Mouse (Mus musculus) brain, embryonic 14.5 days (tissue): ENCODE measurements at regions not wholly inside any gene's neighbourhood (a gene's known extent, or its start where the extent isn't known, plus 50 kb on each side); places are given as distances from the start of the nearest gene placed in this dataset.

Source experiments
- CTCF ChIP-seq: fragments of 200-500 bp; IDR thresholded peaks from 2 replicates; pipeline ENCODE4 v1.5.1; 2012; ENCODE audit warnings: inconsistent platforms, mild to moderate bottlenecking, moderate library complexity, borderline replicate concordance; ENCODE audit not compliant: insufficient read depth, insufficient read length; ENCODE audit errors: extremely low read depth
- POLR2A ChIP-seq: fragments of 200-500 bp; IDR thresholded peaks from 2 replicates; pipeline ENCODE4 v1.6.1; 2012; ENCODE audit warnings: mild to moderate bottlenecking, inconsistent platforms, borderline replicate concordance; ENCODE audit not compliant: poor library complexity, insufficient read depth, insufficient read length, severe bottlenecking; ENCODE audit errors: extremely low read depth

DNA sequence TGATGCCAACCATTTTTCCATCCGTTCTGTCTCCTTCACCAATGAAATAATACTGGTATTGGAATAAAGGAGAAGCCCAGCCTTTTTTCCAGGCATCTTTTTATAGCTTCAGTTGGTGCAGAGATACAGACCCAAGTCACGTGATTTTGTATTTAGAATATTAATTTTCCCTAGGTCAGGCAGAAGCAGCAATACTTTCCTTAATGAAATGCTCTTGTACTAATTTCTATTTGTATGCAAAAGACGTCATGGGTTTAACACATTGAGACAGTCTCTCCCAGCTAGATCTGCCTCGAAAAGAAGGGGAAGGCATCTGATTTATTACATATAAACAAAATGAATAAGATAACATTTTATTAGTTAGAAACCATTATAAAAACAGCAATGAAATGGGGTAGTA is 302.3 kb upstream of the Ldb2 start:
- TF ChIP-seq CTCF (no peak), POLR2A (no peak)
